Mouse (Mus musculus): ENCODE results near the gene Gm10663. TPM values are rescaled to one million over a fixed set of nuclear protein-coding genes. Genes with fewer than 3 reads are reported as not detected.
A peak's percentile ranks its signal among the peaks of the same experiment; 100 is the strongest.

Gm10663 gene
- total RNA-seq, 1 experiment from 2014 or later: not detected

DNA sequence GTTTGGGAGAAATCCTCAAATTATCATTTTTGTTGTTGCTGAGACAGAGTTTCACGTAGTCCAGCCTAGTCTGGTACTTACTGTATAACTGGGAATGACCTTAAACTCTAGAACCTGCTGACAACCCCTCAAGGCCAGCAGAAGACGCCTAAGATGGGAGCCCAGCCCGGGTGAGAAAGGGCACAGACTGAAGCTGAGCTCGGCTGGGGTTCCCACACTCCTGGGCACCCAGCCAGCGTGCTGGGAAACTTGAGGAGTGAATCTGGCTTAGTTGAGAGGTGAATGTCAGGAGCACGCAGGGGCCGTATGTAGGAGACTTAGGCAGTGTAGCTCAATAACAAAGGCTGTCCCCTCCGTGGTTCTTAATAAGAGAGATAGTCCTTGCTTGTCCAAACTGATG is 12.9 kb downstream of the Gm10663 start:
- DNase-seq: peak; percentile 31

- DNase-seq: no peak
Measured at GRCm38 (mm10) chr8:65088120-65088519, 13.3 kb downstream of the Gm10663 start.

DNA sequence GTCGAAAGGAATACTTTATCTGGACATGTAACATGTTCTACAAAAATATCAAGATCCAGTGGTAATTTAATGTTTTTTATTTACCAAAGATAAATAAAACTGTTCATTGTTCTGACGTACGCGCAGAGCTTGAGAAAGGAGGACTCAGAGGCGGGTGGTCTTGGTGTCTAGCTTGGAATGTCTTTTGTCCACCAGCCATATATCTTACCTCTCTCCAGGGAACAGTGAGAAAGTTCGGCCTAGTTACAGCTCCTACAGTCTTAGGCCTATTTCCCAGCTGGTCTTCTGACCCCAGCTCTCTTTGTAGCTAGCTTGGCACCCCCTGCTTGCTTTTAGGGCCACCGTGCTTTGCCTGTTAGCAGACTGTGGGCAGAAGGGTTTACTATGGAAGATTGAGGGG is 14.9 kb downstream of the Gm10663 start:
- no peak for DNase-seq

GRCm38 (mm10) chr8:65097760-65098415 is 23.1 kb downstream of the Gm10663 start:
- DNase-seq: no peak

- DNase-seq: no peak
Measured at GRCm38 (mm10) chr8:65099735-65100134, 24.9 kb downstream of the Gm10663 start.

DNA sequence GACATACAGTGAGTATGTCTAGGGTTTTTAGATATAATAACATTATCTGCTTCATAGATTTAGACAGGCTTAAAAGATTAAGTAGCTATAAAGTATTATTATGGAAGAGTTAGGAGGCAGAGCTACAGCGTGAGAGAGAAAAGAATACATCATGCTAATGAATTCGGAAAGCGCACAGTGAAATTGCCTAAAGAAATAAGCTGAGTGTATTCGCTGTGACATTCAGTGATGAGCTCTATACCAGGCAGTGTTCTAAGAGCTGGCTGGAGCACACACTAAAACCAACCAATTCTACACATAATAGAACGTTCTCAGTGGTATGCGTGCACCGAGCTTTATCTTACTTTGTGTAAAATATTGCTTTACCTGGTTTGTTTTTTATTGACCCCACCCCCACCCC is 28.8 kb downstream of the Gm10663 start:
- no peak for DNase-seq

DNA sequence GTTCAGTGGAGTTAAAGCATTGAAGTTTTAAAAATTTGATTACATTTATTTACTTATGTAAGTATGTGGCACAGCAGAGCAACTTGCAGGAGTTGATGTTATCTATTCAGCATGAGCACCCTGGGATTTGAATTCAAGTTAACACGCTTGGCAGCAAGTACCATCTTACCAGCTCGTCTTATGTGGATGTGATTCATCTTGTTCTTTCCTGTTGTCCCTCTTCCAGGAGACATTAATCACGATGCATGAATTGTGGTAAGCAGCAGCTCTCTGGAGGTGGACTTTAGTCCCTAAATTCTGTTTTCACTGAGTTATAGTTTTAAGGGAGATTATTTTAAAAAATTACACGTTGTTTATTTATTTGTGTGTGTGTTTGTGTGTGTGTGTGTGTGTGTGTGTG is 29.2 kb downstream of the Gm10663 start:
- no peak for DNase-seq

GRCm38 (mm10) chr8:65107936-65108718 is 33.3 kb downstream of the Gm10663 start:
- DNase-seq: no peak

DNA sequence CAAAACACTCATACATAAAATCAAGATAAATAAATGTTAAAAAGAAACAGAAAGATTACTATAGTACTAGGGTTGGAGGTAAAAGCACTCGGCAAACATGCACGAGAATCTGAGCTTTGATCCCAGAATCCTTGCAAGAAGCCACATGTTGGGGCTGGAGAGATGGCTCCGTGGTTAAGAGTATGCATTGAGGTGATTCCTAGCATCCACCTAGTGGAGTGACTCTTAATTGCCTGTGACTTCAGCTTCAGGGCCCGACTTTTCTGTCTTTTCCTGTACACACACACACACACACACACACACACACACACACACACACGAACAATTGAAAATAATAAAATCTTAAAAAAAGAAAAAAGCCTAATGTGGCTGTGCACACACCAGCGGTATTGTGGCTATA is 34.1 kb downstream of the Gm10663 start:
- DNase-seq: no peak

- peak; percentile 72 for DNase-seq
Measured at GRCm38 (mm10) chr8:65110285-65110691, 35.5 kb downstream of the Gm10663 start.

GRCm38 (mm10) chr8:65112092-65112491 is 37.3 kb downstream of the Gm10663 start:
- DNase-seq: no peak

GRCm38 (mm10) chr8:65126014-65126413 is 51.2 kb downstream of the Gm10663 start:
- DNase-seq: no peak

DNA sequence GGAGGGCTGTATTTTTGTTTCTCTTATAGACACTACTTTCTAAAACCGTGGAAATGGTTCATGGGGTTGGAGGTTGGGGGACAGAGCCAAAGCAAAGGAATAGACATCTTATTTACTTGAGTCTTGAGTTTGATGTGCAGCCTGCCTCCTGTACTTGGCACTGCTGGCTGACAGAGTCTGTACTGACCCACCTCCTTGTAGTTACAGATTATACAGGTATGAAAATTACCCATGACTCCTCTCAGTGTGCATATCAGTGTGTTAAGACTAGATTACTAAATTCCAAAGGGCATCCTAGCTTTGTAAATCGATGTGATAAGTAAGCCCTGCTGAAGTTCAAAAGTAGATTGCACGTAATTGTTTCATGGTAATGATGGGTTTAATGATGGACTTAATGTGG is 51.6 kb downstream of the Gm10663 start:
- no peak for DNase-seq

Small RNA genes within 50 kb of the gene (microRNA-seq; reads per million reads assigned to microRNA genes)
- gene Gm24333: 0 reads per million in 2 experiments

Other genes with a start within 250 kb of the Gm10663 start
- 88.0 and 88.5 TPM in 2 replicates for gene Klhl2, start 225.0 kb upstream of the Gm10663 start, total RNA-seq (2021)
- 78.8 and 82.5 TPM in 2 replicates for gene Tmem192, start 127.8 kb upstream of the Gm10663 start, total RNA-seq (2021)
- not detected in 2 replicates for gene Trim75, start 87.2 kb upstream of the Gm10663 start, total RNA-seq (2021)
- gene Trim61, start 56.5 kb upstream of the Gm10663 start, total RNA-seq (2021): not detected in 2 replicates
- gene Trim60, start 56.4 kb upstream of the Gm10663 start, total RNA-seq (2021): not detected in 2 replicates
- gene Apela, start 37.7 kb upstream of the Gm10663 start, total RNA-seq (2021): not detected in 2 replicates
- not detected in 2 replicates for gene BC030870, start 54.5 kb downstream of the Gm10663 start, total RNA-seq (2021)